Mouse (Mus musculus) MEL (cell line): Measurements from ENCODE around the gene Fam169a.

Source experiments
- BHLHE40 ChIP-seq: IDR thresholded peaks from 2 replicates; pipeline ENCODE4 v1.6.1; 2012; ENCODE audit warnings: low read depth, mild to moderate bottlenecking, inconsistent platforms, low read length, improper control_type of control experiment, borderline replicate concordance
- CHD1 ChIP-seq: IDR thresholded peaks from 2 replicates; pipeline ENCODE4 v1.6.1; 2012; ENCODE audit warnings: low read depth, mild to moderate bottlenecking, inconsistent platforms, low read length, improper control_type of control experiment
- CTCF ChIP-seq, 3 experiments: IDR thresholded peaks in 2 of 3; conservative IDR thresholded peaks in 1 of 3; 2 replicates each; pipeline ENCODE4 v1.5.1; 2011 to 2012; ENCODE audit warnings: low read length in 3 of 3, low read depth in 2 of 3, mild to moderate bottlenecking in 2 of 3, improper control_type of control experiment in 1 of 3, inconsistent platforms in 1 of 3, mixed read lengths in 1 of 3, moderate library complexity in 1 of 3; ENCODE audit not compliant: control insufficient read depth in 1 of 3, insufficient read depth in 1 of 3, poor library complexity in 1 of 3, severe bottlenecking in 1 of 3
- E2F4 ChIP-seq: IDR thresholded peaks from 2 replicates; pipeline ENCODE4 v1.6.1; 2011; ENCODE audit warnings: low read depth, low read length, improper control_type of control experiment, borderline replicate concordance
- JUND ChIP-seq: IDR thresholded peaks from 2 replicates; pipeline ENCODE4 v1.6.1; 2011; ENCODE audit warnings: low read depth, mild to moderate bottlenecking, improper control_type of control experiment, low read length
- POLR2A ChIP-seq, 2 experiments: IDR thresholded peaks; 2 replicates each; pipeline ENCODE4 v1.6.1; 2011 to 2012; ENCODE audit warnings: low read length in 2 of 2, mild to moderate bottlenecking in 2 of 2, control low read depth in 1 of 2, improper control_type of control experiment in 1 of 2, low read depth in 1 of 2, moderate library complexity in 1 of 2; ENCODE audit not compliant: control insufficient read depth in 1 of 2, insufficient read depth in 1 of 2, poor library complexity in 1 of 2

DNA sequence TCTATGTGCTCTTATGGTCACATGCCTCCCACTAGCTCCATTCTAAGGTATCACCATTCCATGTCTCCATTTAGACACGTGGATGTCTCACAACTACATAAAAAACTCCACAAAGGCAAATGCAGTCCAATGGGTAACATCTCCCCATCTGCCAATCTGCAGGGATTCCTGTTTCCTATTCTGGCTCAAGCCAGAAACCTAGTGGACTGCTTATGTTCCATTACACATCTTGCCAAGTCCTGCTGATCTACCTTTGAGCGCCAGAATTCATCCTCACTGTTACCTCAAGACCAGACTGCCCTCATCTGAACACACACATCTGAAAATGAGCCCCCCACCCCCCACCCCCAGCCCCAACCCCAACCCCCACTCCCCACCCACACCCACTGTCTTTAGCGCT lies 4.9 kb upstream of the Fam169a start:
- no peak for TF ChIP-seq CHD1
- no peak for TF ChIP-seq BHLHE40
- no peak for TF ChIP-seq CTCF (IDR thresholded peaks at IDR 0.05 in 2 of 3, conservative IDR thresholded peaks at IDR 0.05 in 1 of 3; ENCODE audit: control insufficient read depth in 1 of 3, insufficient read depth in 1 of 3, low read depth in 2 of 3, low read length in 3 of 3, poor library complexity in 1 of 3, severe bottlenecking in 1 of 3)
- TF ChIP-seq POLR2A (IDR thresholded peaks at IDR 0.05; ENCODE audit: control insufficient read depth in 1 of 2, insufficient read depth in 1 of 2, low read depth in 1 of 2, low read length in 2 of 2, poor library complexity in 1 of 2), result no peak
- no peak for TF ChIP-seq E2F4
- TF ChIP-seq JUND, result no peak
